Mouse (Mus musculus): ENCODE results near the gene Smox.

DNA sequence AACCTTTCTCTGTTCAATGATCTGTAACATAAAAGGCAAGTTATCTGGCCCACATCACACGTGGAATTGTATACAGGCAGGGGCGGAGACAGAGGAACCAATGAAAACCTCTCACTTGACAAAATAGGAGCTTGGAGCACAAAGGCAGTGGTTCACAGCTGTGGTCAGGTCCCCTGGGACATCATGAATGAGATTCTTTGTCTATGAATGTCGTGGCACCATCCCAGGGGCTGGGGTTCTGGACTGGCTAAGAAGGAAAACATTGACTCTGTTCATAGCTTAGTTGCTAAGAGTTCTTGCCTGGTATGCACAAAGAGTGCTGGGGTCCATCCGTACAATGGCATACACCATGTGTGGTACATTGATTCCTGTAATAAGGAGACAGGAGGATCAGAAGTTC is 28.3 kb upstream of the Smox start:
- TF ChIP-seq RAD21 (IDR thresholded peaks at IDR 0.05; ENCODE audit: low read depth, low read length) (no peak), GATA1 (IDR thresholded peaks at IDR 0.05; ENCODE audit: low read depth, low read length) (no peak), MXI1 (IDR thresholded peaks at IDR 0.05; ENCODE audit: low read depth, low read length) (no peak), TAL1 (IDR thresholded peaks at IDR 0.05; ENCODE audit: low read length) (no peak), CTCF (IDR thresholded peaks at IDR 0.05 in 2 of 3, conservative IDR thresholded peaks at IDR 0.05 in 1 of 3; ENCODE audit: control insufficient read depth in 1 of 3, insufficient read depth in 1 of 3, low read depth in 2 of 3, low read length in 3 of 3, poor library complexity in 1 of 3, severe bottlenecking in 1 of 3) (no peak), SIN3A (IDR thresholded peaks at IDR 0.05; ENCODE audit: low read length) (no peak), USF1 (IDR thresholded peaks at IDR 0.05; ENCODE audit: low read depth, low read length) (no peak), E2F4 (IDR thresholded peaks at IDR 0.05; ENCODE audit: borderline replicate concordance, low read depth, low read length) (no peak)
